Mouse (Mus musculus): ENCODE measurements around the gene Polr2l.

Polr2l gene

DNA sequence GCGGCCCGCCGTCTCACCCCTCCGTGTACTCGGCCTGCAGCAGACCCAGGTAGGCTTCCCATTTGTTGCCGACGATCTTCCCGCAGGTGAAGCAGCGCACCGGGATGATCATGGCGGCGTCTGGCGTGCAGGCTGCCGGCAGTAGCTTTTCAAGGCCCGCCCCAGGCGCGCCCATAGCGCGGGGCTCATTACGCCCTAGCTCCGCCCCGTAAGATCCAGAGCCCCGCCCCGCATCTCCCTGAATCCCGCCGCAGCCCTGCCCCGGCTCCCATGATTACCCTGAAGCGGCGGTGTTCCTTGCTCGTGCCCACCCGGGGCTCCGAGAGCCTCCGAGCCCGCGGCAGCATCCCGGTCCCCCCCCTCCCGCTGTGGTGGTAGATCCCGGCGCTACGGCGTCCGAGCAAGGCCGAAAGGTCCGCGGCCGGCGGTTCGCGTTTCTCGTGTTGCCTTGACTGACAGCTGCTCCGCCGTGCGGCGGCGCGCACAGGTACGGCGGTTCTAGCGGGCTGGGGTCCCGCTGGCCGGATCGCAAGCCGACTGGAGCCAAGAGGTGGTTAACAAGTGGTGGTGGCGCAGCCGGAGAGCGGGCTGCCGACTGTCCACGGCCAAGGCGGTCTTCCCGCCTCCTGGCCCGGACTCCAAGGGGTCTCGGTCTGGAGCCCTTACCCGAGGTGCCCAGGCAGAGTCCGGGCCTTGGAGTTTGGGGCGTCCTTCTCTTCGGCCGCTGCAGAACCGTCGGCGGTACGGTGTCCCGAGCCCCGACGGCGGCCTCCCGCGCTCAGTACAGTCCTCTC, at the start of gene Polr2l, which contains the start of gene Tspan4:
TSS of gene Polr2l (minus strand) at position 122 of the 794 bp plus-strand sequence.
TSS of gene Tspan4 (plus strand) at position 230 of the 794 bp plus-strand sequence.
- peak; percentile 77 to 83 for DNase-seq (ENCODE audit: low spot score in 2 of 2)

DNA sequence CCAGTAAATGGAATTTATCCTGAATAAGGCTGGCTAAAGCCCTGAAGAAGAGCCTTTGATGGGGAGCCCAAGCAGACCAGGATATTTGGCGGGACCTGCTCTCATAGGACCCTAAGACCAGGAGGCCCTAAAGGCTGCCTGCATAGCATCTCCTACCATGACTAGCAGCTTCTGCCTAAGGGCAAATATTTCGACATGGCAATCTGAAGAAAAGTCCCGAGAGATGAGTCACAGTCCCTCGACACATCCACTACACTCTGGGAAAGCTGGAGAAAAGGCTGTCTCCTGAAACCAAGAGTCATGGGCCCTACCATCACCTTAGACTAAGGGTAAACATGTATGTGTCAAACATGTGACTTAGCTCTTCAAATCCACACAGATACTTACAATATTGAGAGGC, 49.3 kb upstream of the Polr2l start:
- DNase-seq (ENCODE audit: low spot score in 2 of 2): no peak

- DNase-seq (ENCODE audit: low spot score in 2 of 2): no peak
These were observed 48.1 kb upstream of the Polr2l start for GRCm38 (mm10) chr7:141523007-141523406.

- no peak for DNase-seq (ENCODE audit: low spot score in 2 of 2)
These were observed 44.9 kb upstream of the Polr2l start for GRCm38 (mm10) chr7:141519795-141520194.

GRCm38 (mm10) chr7:141518926-141519325, 44.0 kb upstream of the Polr2l start:
- DNase-seq (ENCODE audit: low spot score in 2 of 2): no peak

- no peak for DNase-seq (ENCODE audit: low spot score in 2 of 2)
These were observed 43.4 kb upstream of the Polr2l start for GRCm38 (mm10) chr7:141518296-141518695.

GRCm38 (mm10) chr7:141517638-141518037, 42.7 kb upstream of the Polr2l start:
- no peak for DNase-seq (ENCODE audit: low spot score in 2 of 2)

DNA sequence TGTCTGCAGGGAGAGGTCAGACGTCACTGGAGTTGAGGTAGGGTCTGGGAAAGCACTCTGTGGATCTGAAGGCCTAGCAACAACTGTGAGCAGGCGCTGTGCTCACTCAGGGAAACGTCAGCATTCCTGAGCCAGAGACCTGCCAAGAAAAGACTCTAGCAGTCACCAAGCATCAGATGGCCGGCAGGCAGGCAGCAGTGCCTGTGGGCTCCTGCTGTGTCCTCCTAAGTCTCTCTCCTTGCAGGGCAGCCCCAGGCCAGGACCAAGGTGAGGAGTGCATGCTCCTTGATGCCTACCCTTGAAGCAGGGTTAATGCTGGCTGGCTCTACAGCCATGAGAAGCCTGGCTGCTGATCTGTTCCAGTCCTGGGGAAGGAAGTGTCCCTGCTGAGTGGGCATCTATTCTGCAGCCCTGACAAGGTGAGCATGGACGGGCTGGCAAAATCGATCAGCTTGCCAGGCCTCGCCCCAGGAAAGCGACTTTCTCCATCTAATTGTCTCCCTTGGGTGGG, 35.8 kb upstream of the Polr2l start:
- no peak for DNase-seq (ENCODE audit: low spot score in 2 of 2)

GRCm38 (mm10) chr7:141510196-141510595, 35.3 kb upstream of the Polr2l start:
- DNase-seq (ENCODE audit: low spot score in 2 of 2): no peak

GRCm38 (mm10) chr7:141508160-141508559, 33.2 kb upstream of the Polr2l start:
- no peak for DNase-seq (ENCODE audit: low spot score in 2 of 2)

DNA sequence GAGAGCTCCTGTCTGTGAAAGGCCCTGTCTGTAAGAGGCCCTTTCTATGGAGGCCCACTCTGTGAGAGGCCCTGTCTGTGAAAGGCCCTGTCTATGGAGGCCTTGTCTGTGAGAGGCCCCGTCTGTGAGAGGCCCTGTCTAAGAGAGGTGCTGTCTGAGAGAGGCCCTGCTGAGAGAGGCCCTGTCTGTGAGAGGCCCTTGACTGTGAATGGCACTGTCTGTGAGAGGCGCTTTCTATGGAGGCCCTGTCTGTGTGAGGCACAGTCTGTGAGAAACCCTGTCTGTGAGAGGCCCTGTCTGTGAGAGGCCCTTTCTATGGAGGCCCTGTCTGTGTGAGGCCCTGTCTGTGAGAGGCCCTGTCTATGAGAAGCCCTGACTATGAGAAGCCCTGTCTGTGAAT, 31.3 kb upstream of the Polr2l start:
- no peak for DNase-seq (ENCODE audit: low spot score in 2 of 2)

DNA sequence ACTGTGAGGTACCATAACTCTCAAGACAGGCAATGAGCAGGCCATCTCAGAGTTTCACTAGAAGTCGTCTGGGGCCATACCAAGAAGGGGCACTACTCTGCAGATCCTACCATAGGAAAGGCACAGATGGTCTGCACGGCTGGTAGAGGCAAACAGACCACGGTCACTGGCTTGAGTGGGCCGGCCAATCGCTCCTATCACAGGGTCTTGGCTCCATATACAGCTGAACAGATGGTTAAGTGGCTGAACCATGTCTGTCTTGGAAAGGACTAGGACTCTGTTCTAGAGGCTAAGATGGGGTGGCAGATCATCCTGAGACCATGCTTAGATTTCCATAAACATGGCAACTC, 27.6 kb upstream of the Polr2l start:
- DNase-seq (ENCODE audit: low spot score in 2 of 2): no peak

DNA sequence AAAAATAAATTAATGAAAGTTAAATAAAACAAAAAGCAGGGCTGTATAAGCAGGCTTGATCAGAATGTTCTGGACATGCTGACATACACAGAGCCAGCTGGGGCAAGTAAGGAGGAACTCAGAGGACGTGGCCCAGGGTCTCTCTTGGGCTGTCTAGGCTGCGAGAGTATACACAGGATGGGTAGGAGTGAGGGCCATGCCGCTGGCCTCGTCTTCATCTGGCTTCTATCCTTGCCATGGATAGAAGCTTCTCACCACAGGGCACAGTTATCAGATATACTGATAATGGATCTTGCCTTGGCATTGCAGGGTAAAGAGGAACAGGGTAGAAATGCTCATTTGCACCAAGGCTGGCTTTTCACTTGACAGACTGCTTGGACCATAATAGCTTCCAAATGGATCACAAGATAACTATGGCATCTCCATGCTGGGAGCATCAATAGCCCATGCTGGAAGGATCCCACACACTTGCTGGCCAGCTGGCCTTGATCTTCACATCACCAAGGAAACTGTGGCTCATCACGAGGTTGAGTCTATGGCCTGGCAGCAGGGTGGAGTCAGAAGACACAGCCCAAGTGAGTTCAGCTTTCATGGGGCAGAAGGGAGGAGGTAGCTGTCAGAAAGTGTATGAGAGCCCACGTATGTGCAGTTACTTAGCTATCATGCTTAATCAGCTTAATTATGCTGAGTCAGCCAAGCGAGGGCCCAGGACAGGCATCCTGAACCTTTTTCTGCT, 27.1 kb upstream of the Polr2l start:
- no peak for DNase-seq (ENCODE audit: low spot score in 2 of 2)

GRCm38 (mm10) chr7:141497600-141497999, 22.7 kb upstream of the Polr2l start:
- DNase-seq (ENCODE audit: low spot score in 2 of 2): no peak

DNA sequence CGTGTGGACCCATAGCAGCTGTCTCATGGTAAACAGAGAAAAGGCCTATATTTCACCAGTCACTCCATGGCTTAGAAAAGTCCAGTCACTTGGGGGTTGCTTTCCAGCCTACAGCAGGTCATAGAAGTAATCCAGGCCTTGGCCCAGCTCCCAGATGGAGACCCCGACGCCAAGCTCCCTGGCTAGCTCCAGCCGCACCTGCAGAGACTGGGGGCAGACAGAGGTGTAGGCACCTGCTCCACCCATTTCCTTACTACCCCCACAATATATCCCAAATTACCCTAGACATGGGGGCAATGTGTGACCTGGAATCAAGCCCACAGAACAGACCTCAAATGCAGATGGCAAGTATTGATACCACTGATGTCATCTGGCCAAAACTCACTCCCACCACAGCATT, 21.0 kb upstream of the Polr2l start:
- no peak for DNase-seq (ENCODE audit: low spot score in 2 of 2)

DNA sequence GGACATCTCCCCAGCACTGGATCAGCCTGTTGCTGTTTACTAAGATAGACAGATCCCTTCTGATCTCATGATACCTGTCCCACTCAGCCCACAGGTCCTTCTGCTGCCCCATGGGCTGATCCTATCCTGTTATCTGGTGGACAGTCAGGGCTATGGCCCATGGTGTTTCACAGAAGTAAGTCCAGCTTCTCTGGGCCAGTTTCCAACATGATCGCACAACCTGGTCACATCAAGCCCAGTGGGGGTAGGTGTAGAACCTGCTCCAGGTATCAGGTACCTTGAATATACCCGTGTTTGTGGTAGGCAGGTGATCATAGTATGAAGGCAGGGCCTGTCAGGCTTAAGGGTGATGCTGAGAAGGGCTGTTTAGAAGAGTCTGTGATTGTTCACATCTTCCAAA, 20.4 kb upstream of the Polr2l start:
- DNase-seq (ENCODE audit: low spot score in 2 of 2): no peak

- no peak for DNase-seq (ENCODE audit: low spot score in 2 of 2)
These were observed 18.8 kb upstream of the Polr2l start for GRCm38 (mm10) chr7:141493729-141494128.

- DNase-seq (ENCODE audit: low spot score in 2 of 2): no peak
These were observed 17.8 kb upstream of the Polr2l start for GRCm38 (mm10) chr7:141492738-141493137.

DNA sequence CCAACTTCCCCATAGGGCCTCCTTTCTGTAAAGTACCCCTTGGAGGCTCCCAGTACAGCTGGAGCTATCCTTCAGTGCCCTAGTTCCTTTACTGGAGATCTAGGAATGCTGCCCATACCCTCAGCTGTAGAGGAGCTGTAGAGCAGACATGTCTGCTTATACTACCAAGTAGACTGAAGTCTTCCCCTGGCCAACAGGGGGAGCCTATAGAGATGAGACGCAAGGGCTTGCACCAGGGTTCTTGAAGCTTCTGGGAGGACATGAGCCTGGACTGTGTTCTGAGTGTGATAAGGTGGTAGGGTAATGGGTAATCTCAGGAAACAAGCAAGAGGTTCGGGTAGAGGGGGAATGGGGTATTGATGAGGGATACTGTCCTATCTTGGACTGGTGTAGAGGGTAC, 16.2 kb upstream of the Polr2l start:
- DNase-seq (ENCODE audit: low spot score in 2 of 2): peak in 1 of 2 experiments; percentile 28

DNA sequence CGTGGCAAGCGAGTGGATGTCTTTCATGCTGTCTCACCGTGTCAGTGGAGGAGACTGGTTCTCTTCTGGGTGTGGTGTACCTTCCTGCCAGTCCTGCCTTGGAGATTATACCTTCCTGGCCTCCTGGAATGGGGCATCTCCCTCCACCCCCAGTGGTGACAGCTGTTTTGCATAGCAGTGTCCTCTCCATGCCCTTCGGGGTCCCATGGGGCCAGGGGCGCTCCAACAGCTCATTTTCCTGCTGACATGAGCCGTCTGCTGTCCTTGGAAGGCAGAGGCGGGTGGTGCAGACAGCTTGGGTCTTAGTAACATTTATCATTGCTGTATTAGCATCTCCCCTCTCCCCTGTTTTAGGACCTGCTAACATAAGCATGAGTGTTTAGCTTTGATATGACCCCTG, 12.2 kb upstream of the Polr2l start:
- DNase-seq (ENCODE audit: low spot score in 2 of 2): no peak

DNA sequence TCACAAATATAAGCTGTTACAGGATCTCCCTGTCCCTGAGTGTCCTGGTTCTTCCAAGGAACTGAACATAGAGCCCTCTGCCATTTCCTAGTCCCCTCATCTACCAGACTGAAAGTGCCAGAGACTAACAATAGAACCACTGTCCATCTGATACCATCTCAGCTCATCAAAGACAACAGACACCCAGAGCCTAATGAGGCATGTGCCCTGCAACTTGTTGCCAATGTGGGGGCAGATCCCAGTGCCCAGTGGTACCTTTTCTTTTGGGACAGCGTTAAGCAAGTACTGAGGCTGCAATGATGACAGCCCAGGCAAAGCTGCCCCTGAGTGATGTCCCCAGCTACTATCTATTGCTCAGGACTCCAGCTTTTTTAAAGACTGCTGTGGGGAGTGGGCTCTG, 11.3 kb upstream of the Polr2l start:
- DNase-seq (ENCODE audit: low spot score in 2 of 2): no peak

GRCm38 (mm10) chr7:141485606-141486005, 10.7 kb upstream of the Polr2l start:
- DNase-seq (ENCODE audit: low spot score in 2 of 2): no peak

DNA sequence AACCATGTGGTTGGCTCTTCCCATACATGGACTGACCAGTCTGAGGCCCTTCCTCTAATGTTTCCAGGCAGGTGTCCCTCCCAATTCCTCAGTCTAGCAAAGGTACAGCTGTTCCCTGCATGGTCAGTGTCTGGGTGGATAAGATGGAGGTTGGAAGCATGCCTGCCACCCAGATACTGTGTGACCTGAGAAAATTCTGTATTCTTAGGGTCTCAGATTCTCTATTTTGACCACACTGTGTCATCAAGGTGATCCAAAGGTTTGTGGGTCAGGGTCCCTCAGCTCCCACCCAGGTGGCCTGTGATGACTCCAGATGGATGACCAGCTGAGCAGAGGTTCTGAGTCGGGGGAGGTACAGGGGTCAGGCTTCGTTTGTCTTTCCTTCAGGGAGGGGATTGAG, 10.3 kb upstream of the Polr2l start:
- no peak for DNase-seq (ENCODE audit: low spot score in 2 of 2)

Data from spleen, postnatal 14 days (tissue).